Mouse (Mus musculus) liver, embryonic 16.5 days (tissue): ENCODE measurements at regions not wholly inside any gene's neighbourhood (a gene's known extent, or its start where the extent isn't known, plus 50 kb on each side); places are given as distances from the start of the nearest gene placed in this dataset.

Experiments used
- ATAC-seq: fragments of 200-750 bp; cut with Nextera tagmentation; 2 replicates; pipeline ENCODE4 v1.8.0; 2017; ENCODE audit warnings: low read depth, mild to moderate bottlenecking, moderate number of reproducible peaks, moderate library complexity
- H3K27ac ChIP-seq: fragments of 300-500 bp; sonication (generic); 2 replicates; pipeline ENCODE4 v1.5.1; 2014; ENCODE audit warnings: mild to moderate bottlenecking, low read length
- H3K27me3 ChIP-seq: fragments of 300-500 bp; sonication (generic); 2 replicates; pipeline ENCODE4 v1.6.1; 2014; ENCODE audit warnings: low read depth, low read length, mixed read lengths; ENCODE audit not compliant: control insufficient read depth, insufficient read depth
- H3K36me3 ChIP-seq: fragments of 300-500 bp; sonication (generic); 2 replicates; pipeline ENCODE4 v1.6.1; 2014; ENCODE audit warnings: mild to moderate bottlenecking; ENCODE audit not compliant: control insufficient read depth, insufficient read depth
- H3K4me1 ChIP-seq: fragments of 300-500 bp; sonication (generic); 2 replicates; pipeline ENCODE4 v1.6.1; 2014; ENCODE audit warnings: low read depth, low read length, mixed read lengths; ENCODE audit not compliant: control insufficient read depth
- H3K4me2 ChIP-seq: fragments of 300-500 bp; sonication (generic); 2 replicates; pipeline ENCODE4 v1.6.1; 2014; ENCODE audit warnings: low read depth, low read length, mixed read lengths
- H3K4me3 ChIP-seq: fragments of 300-500 bp; sonication (generic); 2 replicates; pipeline ENCODE4 v1.5.1; 2014; ENCODE audit warnings: low read depth, mild to moderate bottlenecking, low read length
- H3K9ac ChIP-seq: fragments of 300-500 bp; sonication (generic); 2 replicates; pipeline ENCODE4 v1.6.1; 2014; ENCODE audit warnings: low read depth, low read length
- H3K9me3 ChIP-seq: fragments of 300-500 bp; sonication (generic); replicated peaks from 2 replicates; pipeline ENCODE4 v1.6.1; 2016; ENCODE audit warnings: low read length; ENCODE audit not compliant: control insufficient read depth
- WGBS: fragments of 180-500 bp; shearing (Covaris S2); extraction: QIAGEN DNeasy Blood & Tissue Kit; methylation state at CpG from one replicate; pipeline ENCODE4 v1.1.7; 2014; ENCODE audit not compliant: insufficient replicate concordance; 5-methylcytosine and 5-hydroxymethylcytosine counted together

DNA sequence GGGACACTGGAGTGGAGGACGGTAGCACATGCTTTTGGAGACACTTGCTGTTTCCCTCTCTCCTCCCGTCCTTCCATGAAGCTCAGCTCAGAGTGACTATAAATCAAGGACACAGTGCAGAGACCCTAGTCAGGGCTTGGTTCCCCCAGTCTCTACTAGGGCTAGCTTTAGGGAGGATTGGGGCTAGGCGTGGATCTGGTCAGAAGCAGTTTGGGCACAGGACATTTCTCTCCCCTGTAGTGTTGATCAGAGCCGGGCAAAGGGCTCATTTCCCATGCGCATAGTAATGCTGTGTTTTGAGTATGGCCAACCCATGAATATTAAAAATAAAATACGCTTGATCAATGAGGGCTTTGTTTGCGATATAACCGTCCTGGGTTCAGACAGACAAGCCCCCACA, 149.1 kb upstream of the Cdh4 start:
- Histone ChIP-seq H3K9me3 (no peaks in the 10 kb centered on the region), H3K9ac (no peak overlapping the region), H3K4me3 (no peak overlapping the region), H3K27ac (no peak overlapping the region), H3K4me2 (no peak overlapping the region), H3K4me1 (no peaks in the 10 kb centered on the region), H3K27me3 (no peaks in the 10 kb centered on the region), H3K36me3 (no peaks in the 10 kb centered on the region)
- WGBS: 64% methylated on average over 8 of the region's 8 CpGs
- ATAC-seq: no peak

DNA sequence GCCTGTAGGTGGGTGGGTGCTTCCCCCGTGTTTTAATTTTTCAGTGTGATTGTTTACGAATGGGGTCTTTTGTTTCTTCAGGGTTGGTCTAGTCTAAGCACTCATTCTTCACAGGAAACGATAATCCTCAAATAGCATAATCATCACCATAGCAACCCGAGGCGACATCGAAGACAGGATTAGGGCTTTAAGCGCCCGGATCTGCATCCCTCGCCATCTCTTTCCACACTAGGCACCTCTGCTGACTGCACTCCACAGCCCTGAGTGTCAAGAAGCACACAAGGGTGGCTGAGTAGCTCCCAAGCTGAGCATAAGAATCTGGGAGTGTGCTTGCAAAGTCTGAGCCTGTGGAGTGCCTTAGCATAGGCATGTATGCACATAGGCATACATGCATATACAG, 145.2 kb upstream of the Cdh4 start:
- Histone ChIP-seq H3K4me1 (no peaks in the 10 kb centered on the region), H3K36me3 (no peaks in the 10 kb centered on the region), H3K9ac (no peak overlapping the region), H3K27me3 (no peaks in the 10 kb centered on the region), H3K4me2 (no peak overlapping the region), H3K9me3 (no peaks in the 10 kb centered on the region), H3K27ac (no peak overlapping the region), H3K4me3 (no peak overlapping the region)
- ATAC-seq: no peak
- WGBS: 66% methylated on average over 9 of the region's 9 CpGs

DNA sequence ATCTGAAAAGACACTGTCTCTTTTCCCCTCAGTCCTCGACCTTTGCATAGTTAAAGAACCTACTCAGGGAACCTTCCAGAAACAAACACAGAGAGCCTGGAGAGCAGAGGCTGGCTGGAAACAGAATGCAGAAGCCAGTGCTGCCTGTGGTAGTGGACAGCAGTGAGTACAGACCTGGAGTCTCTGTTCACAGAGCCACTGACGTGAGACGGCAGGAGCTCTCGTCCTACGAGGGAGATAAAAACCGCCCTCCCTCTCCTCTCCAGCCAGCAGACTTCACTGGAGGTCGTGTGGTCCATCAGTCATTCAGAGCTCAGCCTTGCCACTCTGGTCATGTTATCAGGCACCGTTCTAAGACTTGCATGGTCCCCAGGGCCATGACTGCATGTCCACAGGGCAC, 138.5 kb upstream of the Cdh4 start:
- Histone ChIP-seq H3K36me3 (no peaks in the 10 kb centered on the region), H3K9me3 (no peaks in the 10 kb centered on the region), H3K4me1 (no peaks in the 10 kb centered on the region), H3K9ac (no peak overlapping the region), H3K27ac (no peak overlapping the region), H3K4me3 (no peak overlapping the region), H3K4me2 (no peak overlapping the region), H3K27me3 (no peaks in the 10 kb centered on the region)
- 54% methylated on average over 8 of the region's 8 CpGs for WGBS
- no peak for ATAC-seq

DNA sequence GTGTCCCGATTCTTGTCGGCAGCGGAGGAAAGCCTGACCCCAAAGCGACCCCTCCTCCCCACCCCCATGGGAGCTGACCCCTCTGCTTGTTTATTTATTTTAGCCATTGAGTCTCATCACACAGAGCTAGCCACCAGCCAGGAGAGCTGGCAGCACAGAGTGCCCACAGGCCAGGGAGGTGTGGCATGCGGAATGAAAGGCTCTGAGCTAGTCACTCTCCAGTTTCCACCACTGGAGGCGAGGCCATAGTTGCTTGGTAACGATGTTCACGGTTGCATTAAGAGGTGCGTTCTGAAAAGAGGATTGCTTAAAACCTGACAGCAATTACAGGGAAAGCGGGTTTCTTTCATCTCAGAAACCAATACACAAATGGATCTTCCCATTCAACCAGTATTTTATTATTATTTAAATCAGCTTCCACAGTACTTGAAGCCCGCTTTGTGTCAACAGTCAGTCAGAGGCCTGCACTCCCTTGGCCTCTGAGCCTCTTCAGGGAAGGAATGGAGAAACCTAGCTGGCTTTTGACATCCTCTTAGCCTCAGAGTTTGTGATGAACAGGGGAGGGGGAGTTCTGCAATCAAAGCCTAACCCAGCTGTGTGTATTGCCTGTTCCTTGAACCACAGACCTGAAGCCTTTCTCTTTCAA, 134.8 kb upstream of the Cdh4 start:
- ATAC-seq: no peak
- 24% methylated on average over 11 of the region's 11 CpGs for WGBS
- Histone ChIP-seq H3K36me3 (no peaks in the 10 kb centered on the region), H3K9me3 (no peaks in the 10 kb centered on the region), H3K4me1 (no peaks in the 10 kb centered on the region), H3K4me3 (no peak overlapping the region), H3K9ac (no peak overlapping the region), H3K4me2 (no peak overlapping the region), H3K27me3 (no peaks in the 10 kb centered on the region), H3K27ac (no peak overlapping the region)

DNA sequence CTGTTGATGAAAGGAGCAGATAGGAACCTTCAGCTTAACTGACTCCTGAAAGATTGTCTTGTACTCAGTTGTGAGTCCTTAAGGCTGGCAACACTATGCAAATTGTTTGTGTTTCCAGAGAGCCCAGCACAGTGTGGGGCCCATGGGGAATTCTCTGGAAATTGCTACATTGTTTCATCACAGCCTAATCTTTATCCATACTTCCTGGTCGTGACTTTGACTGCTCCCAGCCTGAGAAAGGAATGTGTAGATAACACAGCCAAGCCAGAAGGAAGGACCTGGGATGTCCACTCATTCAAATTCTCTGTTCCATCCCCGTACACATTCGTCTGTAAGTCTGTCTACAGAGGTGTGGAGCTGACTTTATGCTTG, 134.3 kb upstream of the Cdh4 start:
- H3K4me3 ChIP-seq: no peak overlapping the region
- H3K4me1 ChIP-seq: no peaks in the 10 kb centered on the region
- no peak for ATAC-seq
- H3K27me3 ChIP-seq: no peaks in the 10 kb centered on the region
- no peak overlapping the region for H3K9ac ChIP-seq
- H3K27ac ChIP-seq: no peak overlapping the region
- H3K36me3 ChIP-seq: no peaks in the 10 kb centered on the region
- no peak overlapping the region for H3K4me2 ChIP-seq
- no peaks in the 10 kb centered on the region for H3K9me3 ChIP-seq
- 15% methylated on average over 3 of the region's 3 CpGs for WGBS

DNA sequence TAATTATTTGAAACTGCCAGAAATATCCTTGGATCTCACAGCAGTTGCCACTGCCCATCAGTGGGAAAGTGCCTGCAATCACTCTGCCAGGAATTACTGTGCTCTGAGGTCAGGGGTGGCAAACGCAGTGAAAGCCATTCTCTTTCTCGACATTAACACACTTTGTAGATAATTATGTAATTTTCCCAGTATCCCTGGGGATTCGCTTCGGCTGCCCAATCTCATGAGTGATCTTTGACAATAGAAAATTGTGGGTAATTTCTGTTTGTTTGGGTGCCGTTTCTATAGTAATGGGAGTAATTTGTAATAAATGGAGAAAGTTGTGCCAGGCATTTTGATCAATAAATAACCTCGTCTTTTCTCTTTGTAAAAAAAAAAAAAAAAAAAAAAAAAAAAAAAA, 124.2 kb upstream of the Cdh4 start:
- 54% methylated on average over 6 of the region's 6 CpGs for WGBS
- H3K36me3 ChIP-seq: no peaks in the 10 kb centered on the region
- H3K9ac ChIP-seq: no peak overlapping the region
- H3K4me2 ChIP-seq: no peak overlapping the region
- ATAC-seq: no peak
- no peaks in the 10 kb centered on the region for H3K9me3 ChIP-seq
- H3K4me3 ChIP-seq: no peak overlapping the region
- H3K27me3 ChIP-seq: no peaks in the 10 kb centered on the region
- H3K27ac ChIP-seq: no peak overlapping the region
- no peaks in the 10 kb centered on the region for H3K4me1 ChIP-seq

DNA sequence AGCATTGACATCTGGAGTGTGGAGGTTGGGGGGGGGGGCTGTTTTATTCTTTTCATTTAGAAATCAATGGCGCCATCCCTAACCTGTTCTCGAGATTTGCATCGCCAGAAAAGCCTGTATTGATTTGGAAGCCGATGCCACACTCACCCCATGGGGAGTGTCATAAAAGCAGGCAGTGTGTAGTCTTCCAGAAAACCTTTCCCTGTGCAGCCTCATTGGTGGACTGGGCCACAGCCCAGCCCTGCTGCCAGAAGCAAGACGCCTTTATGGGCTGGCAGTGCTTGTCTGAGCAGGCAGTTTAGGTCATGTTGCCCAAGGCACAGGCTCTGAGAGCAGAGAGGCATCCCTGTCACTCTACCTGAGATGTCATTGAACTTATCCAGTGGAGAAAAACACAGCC, 117.0 kb upstream of the Cdh4 start:
- H3K4me1 ChIP-seq: no peaks in the 10 kb centered on the region
- H3K27ac ChIP-seq: no peak overlapping the region
- H3K4me3 ChIP-seq: no peak overlapping the region
- no peak for ATAC-seq
- H3K9ac ChIP-seq: no peak overlapping the region
- no peaks in the 10 kb centered on the region for H3K27me3 ChIP-seq
- 71% methylated on average over 5 of the region's 5 CpGs for WGBS
- H3K36me3 ChIP-seq: no peaks in the 10 kb centered on the region
- H3K9me3 ChIP-seq: no peaks in the 10 kb centered on the region
- no peak overlapping the region for H3K4me2 ChIP-seq

DNA sequence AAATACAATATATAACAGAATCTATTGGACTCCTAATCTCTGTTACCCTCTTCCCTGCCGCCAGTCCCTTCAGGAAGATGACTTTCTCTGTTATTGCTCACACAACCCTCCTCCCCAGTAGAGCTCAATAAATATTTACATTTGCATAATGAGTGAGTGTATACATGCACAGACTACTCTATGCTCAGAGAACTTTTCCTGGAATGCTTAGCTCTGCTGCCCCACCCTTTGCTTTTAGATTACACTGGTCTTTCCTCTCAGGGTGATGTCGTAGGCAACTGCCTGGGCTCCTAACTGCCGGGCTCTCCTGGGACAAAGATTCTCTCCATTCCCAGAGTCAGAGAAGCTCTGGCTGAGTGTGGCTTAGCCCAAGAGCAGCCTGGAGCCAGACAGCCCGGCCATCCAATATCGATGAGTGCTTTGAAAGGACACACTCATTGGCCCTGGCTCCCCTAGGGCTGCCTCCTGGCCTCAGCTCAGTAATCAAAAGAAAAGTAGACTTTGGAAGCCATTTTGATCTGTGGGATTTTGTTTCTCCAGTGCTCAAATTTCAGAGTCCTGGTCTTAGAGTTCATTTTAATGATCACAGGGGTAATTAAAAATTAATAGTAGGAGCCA, 109.2 kb upstream of the Cdh4 start:
- Histone ChIP-seq H3K9me3 (no peaks in the 10 kb centered on the region), H3K4me1 (no peaks in the 10 kb centered on the region), H3K36me3 (no peaks in the 10 kb centered on the region), H3K4me3 (no peak overlapping the region), H3K4me2 (no peak overlapping the region), H3K27me3 (no peaks in the 10 kb centered on the region), H3K27ac (no peak overlapping the region), H3K9ac (no peak overlapping the region)
- 46% methylated on average over 5 of the region's 5 CpGs for WGBS
- no peak for ATAC-seq

DNA sequence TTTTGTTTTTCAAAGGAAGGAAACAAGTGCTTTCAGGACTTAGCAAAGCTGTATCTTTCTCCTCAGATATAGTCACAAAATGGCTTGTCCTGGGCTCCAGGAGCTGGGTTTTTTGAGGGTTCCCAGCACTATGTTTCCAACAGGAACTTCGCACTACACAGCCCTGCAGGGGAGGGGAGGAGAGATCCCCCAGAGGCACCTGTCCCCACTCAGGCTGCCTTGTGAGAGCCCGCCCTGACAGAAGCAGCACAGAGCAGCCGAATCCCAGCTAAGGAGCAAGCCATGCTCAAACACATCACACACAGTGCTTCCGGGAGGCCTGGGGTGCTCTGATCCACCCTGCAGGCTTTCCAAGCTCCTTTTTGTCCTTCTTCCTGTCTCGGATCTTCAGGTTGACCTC, 108.6 kb upstream of the Cdh4 start:
- Histone ChIP-seq H3K9ac (no peak overlapping the region), H3K36me3 (no peaks in the 10 kb centered on the region), H3K27ac (no peak overlapping the region), H3K4me1 (no peaks in the 10 kb centered on the region), H3K4me2 (no peak overlapping the region), H3K4me3 (no peak overlapping the region), H3K27me3 (no peaks in the 10 kb centered on the region), H3K9me3 (no peaks in the 10 kb centered on the region)
- no peak for ATAC-seq
- WGBS: 60% methylated on average over 5 of the region's 5 CpGs
